Comparison of ENCODE assay signal across 10 mouse cellular contexts in genomic region chr4:119008476-119008875, GRCm38 (mm10). TPM values are rescaled to one million over a fixed set of nuclear protein-coding genes. Genes with fewer than 3 reads are reported as not detected.
A peak's percentile ranks its signal among the peaks of the same experiment; 100 is the strongest.
DNase-seq lines count a peak whose midpoint lies in the region; ATAC-seq and TF ChIP-seq lines count a peak whose summit lies in the region.
"Had no signal": no experiment of that assay in that cellular context is flagged by ENCODE, and none has a peak within 500 bp of the region (broad histone marks: within the 10 kb centered on the region; RNA-seq: fewer than 3 reads in every experiment).

No protein-coding gene starts in this region.

- WGBS in heart, embryonic 12.5 days, result 36% methylated on average over 6 of the region's 6 CpGs
- 30% methylated on average over 5 of the region's 6 CpGs for WGBS in limb, embryonic 14.5 days

- no peak overlapping the region for H3K4me3 ChIP-seq in heart, embryonic 12.5 days
- H3K4me3 ChIP-seq in limb, embryonic 14.5 days (replicated peaks; ENCODE audit: low read length), result no peak overlapping the region

- H3K9me3 ChIP-seq in heart, embryonic 12.5 days (replicated peaks), result no peaks in the 10 kb centered on the region
- H3K9me3 ChIP-seq in limb, embryonic 14.5 days (ENCODE audit: control insufficient read depth, low read length), result no peaks in the 10 kb centered on the region

- peak overlapping the region; percentile 39; the same call in 1 of the 2 replicates for H3K9ac ChIP-seq in heart, embryonic 12.5 days
- H3K9ac ChIP-seq in limb, embryonic 14.5 days (ENCODE audit: low read depth, low read length, severe bottlenecking), result 0 out of 2 replicates have a peak overlapping the region, but pooled peaks have one; percentile 12

- DNase-seq in heart, adult 11 months, result peak; percentile 95
- no peak for DNase-seq in heart, postnatal 10 days
- peak; percentile 11 to 12 for DNase-seq in right cerebral cortex, adult 2 months (ENCODE audit: low spot score in 2 of 2)
- DNase-seq in right cerebral cortex, postnatal 14 days, result no peak
- no peak for DNase-seq in limb, embryonic 14.5 days (ENCODE audit: low spot score)
- DNase-seq in thymus, postnatal 4 days, result no peak
- no peak for DNase-seq in c-Kit-positive CD71-positive TER-119-positive erythroid progenitor cells, embryonic 14.5 days (ENCODE audit: low spot score)

- intact Hi-C loops in heart, postnatal 10 days (cut with DNase I), result no loop called here

- H3K36me3 ChIP-seq in heart, embryonic 12.5 days, result no peaks in the 10 kb centered on the region
- no peaks in the 10 kb centered on the region for H3K36me3 ChIP-seq in limb, embryonic 14.5 days (ENCODE audit: control insufficient read depth, insufficient read depth, low read length)

- peak; percentile 46; the same call in 1 of the 2 replicates for ATAC-seq in heart, embryonic 12.5 days (ENCODE audit: insufficient number of reproducible peaks, low FRiP score)
- ATAC-seq in limb, embryonic 14.5 days (ENCODE audit: low FRiP score, low read depth), result no peak

- H3K4me2 ChIP-seq in heart, embryonic 12.5 days, result no peak overlapping the region
- H3K4me2 ChIP-seq in limb, embryonic 14.5 days (replicated peaks; ENCODE audit: low read depth, low read length, severe bottlenecking), result no peak overlapping the region

- no peak overlapping the region for H3K27ac ChIP-seq in heart, embryonic 12.5 days (ENCODE audit: poor library complexity, severe bottlenecking)
- no peak overlapping the region for H3K27ac ChIP-seq in limb, embryonic 14.5 days (replicated peaks; ENCODE audit: low read depth, low read length)
- H3K27ac ChIP-seq: macrophage had no signal

- H3K4me1 ChIP-seq in heart, embryonic 12.5 days (replicated peaks), result peaks cover 26% of the 10 kb centered on the region
- H3K4me1 ChIP-seq in limb, embryonic 14.5 days (ENCODE audit: control insufficient read depth, insufficient read depth, low read length), result 0 out of 2 replicates have a peak, but pooled peaks cover 4% of the 10 kb centered on the region

- no peaks in the 10 kb centered on the region for H3K27me3 ChIP-seq in heart, embryonic 12.5 days (replicated peaks)
- H3K27me3 ChIP-seq in limb, embryonic 14.5 days (ENCODE audit: control insufficient read depth, insufficient read depth, low read length), result no peaks in the 10 kb centered on the region

- no peak for TF ChIP-seq POLR2A in limb, embryonic 14.5 days (IDR thresholded peaks at IDR 0.05; ENCODE audit: borderline replicate concordance, extremely low read depth, insufficient read depth, insufficient read length)

RNA-seq across cellular contexts. Expression of gene Lao1, which starts 47.1 kb away (rescaled TPM):
- under 1 TPM in 1 of 2 experiments, not detected in 1; 0.38 TPM for total RNA-seq in heart, postnatal 10 days (2021)
- polyA plus RNA-seq in heart, embryonic 12.5 days (2016; fragmentation: Nextera tagmentation; extraction: Ambion mirVana), result not detected in 2 replicates
- polyA plus RNA-seq in limb, embryonic 14.5 days (2012; rRNA removed), result not detected in 2 replicates
- polyA plus RNA-seq in limb, embryonic 14.5 days (2014; fragmentation: Nextera tagmentation; extraction: Ambion mirVana), result not detected in 2 replicates
- polyA plus RNA-seq: macrophage; stomach, embryonic 16.5 days had no signal

Comparison
In these comparisons a context has a peak if more than half of its experiments do, and no peak if none do; other contexts are left out.
1. DNase-seq: peak in heart, adult 11 months (single experiment) and right cerebral cortex, adult 2 months (2 of 2); none in heart, postnatal 10 days (0 of 2), right cerebral cortex, postnatal 14 days (single experiment), limb, embryonic 14.5 days (single experiment), thymus, postnatal 4 days (single experiment) and c-Kit-positive CD71-positive TER-119-positive erythroid progenitor cells, embryonic 14.5 days (single experiment).